Mouse (Mus musculus): Measurements from ENCODE around the gene Rhbdf2. TPM values are rescaled to one million over a fixed set of nuclear protein-coding genes. Genes with fewer than 3 reads are reported as not detected.

Gene Rhbdf2
- total RNA-seq, 1 experiment = 29.3 TPM

DNA sequence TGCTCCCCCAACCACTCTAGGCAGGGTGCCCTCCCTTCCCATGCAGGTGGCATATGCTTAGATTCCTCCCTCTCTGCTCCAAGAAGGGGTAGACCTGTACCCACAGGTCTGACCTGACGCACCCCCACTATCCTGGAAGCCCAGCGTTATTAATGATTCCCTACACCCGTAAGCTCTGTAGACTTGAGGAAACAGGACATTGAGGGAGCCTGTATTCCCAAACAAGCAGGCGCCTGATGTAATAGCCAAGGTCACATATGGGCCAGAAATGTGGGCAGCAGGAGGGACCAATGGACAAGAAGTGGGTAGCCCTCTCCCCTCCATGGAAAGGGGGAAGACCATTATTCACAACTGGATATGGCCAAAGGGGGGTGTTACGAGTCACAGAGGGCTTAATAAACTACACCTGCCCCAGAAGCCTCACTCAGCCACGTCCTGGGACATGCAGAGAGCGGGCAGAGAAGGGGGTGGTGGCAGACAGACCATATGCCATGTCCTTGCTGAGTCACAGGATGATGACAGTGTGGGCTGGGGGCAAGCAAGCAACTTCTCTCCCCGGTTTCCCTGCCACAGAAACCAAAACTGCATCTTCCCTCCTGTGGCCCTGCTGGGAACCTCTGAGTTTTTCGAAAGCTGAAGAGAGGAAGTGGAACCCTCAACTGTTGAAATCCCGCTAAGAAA lies 10.2 kb downstream of the Rhbdf2 start:
- peak overlapping the region; percentile 20; the same call in 1 of the 2 replicates for H3K27ac ChIP-seq (ENCODE audit: insufficient read depth, low read depth, low read length, poor library complexity, severe bottlenecking)
- no peak overlapping the region for H3K9ac ChIP-seq (ENCODE audit: insufficient read depth, low read depth, low read length, poor library complexity, severe bottlenecking)
- H3K4me1 ChIP-seq (ENCODE audit: control insufficient read depth in 2 of 2, insufficient read depth in 2 of 2, low read length in 2 of 2, poor library complexity in 1 of 2) = peaks cover 4 to 43% of the 10 kb centered on the region in 2 experiments; a peak in 3 of 4 replicates
- H3K36me3 ChIP-seq (ENCODE audit: control insufficient read depth, insufficient read depth, low read length, poor library complexity, severe bottlenecking) = peaks cover 2% of the 10 kb centered on the region; the same call in 1 of the 2 replicates
- no peak for DNase-seq (ENCODE audit: low read depth, low spot score)
- no peak overlapping the region for H3K4me3 ChIP-seq (ENCODE audit: insufficient read depth in 1 of 2, low read depth in 1 of 2, low read length in 2 of 2, poor library complexity in 1 of 2, severe bottlenecking in 1 of 2)
- TF ChIP-seq ZNF384 (IDR thresholded peaks at IDR 0.05; ENCODE audit: low read depth, low read length) (no peak), CHD2 (IDR thresholded peaks at IDR 0.05; ENCODE audit: low read depth, low read length) (no peak), MAFK (IDR thresholded peaks at IDR 0.05; ENCODE audit: insufficient read depth, low read depth, low read length) (no peak), HCFC1 (IDR thresholded peaks at IDR 0.05; ENCODE audit: borderline replicate concordance, insufficient read depth, low read length) (no peak), ZC3H11A (IDR thresholded peaks at IDR 0.05; ENCODE audit: borderline replicate concordance, low read depth, low read length) (no peak)
- no peaks in the 10 kb centered on the region for H3K9me3 ChIP-seq (ENCODE audit: control insufficient read depth, insufficient read depth, low read depth, low read length)
- in situ Hi-C loops (cut with MboI; ENCODE audit: low sequenced_read_pairs in 2 of 2, unreplicated experiment in 2 of 2) = no loop called here

DNA sequence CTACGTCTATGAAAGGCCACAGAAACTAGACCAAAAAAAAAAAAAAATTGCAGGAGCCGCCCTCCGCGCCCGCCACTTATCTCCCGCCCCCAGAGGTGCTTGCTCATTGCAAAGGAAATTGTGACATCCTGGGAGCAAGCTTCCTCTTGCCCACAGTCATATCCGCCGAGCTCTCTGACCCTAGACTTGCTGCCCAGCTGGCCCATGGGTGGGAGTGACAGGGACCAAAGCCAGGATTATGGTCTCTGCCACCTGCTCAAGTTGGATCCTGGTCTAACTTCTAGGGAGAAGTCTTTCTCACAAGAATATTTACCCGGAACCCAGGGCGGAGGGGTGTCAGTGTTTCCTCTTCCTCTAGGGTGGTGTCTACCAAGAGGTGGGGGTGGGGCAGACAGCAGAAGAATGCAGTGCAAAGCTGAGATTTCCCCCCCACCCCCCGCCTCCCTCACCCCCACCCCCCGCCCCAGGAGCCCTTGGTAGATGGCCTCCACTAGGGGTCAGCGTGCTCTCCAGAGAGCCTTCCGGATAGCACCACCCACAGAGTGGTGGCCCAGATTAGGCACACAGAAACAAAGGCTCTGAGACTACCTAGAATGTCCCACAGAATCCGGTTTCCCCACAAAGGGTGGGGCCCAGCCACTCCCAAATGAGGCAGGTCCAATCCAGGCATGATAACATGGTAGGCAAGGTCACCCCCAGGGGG lies 10.9 kb downstream of the Rhbdf2 start:
- H3K4me3 ChIP-seq (ENCODE audit: insufficient read depth in 1 of 2, low read depth in 1 of 2, low read length in 2 of 2, poor library complexity in 1 of 2, severe bottlenecking in 1 of 2) = peak overlapping the region; percentile 16 to 39; a peak in 1 of 4 replicates
- H3K36me3 ChIP-seq (ENCODE audit: control insufficient read depth, insufficient read depth, low read length, poor library complexity, severe bottlenecking) = peaks cover 2% of the 10 kb centered on the region; the same call in 1 of the 2 replicates
- in situ Hi-C loops (cut with MboI; ENCODE audit: low sequenced_read_pairs in 2 of 2, unreplicated experiment in 2 of 2) = no loop called here
- TF ChIP-seq ZC3H11A (IDR thresholded peaks at IDR 0.05; ENCODE audit: borderline replicate concordance, low read depth, low read length) = no peak
- TF ChIP-seq ZNF384 (IDR thresholded peaks at IDR 0.05; ENCODE audit: low read depth, low read length) = peak; percentile 47; the same call in 1 of the 2 replicates
- no peaks in the 10 kb centered on the region for H3K9me3 ChIP-seq (ENCODE audit: control insufficient read depth, insufficient read depth, low read depth, low read length)
- H3K27ac ChIP-seq (ENCODE audit: insufficient read depth, low read depth, low read length, poor library complexity, severe bottlenecking) = peak overlapping the region; percentile 20; the same call in 1 of the 2 replicates
- peaks cover 4 to 38% of the 10 kb centered on the region in 2 experiments; a peak in 3 of 4 replicates for H3K4me1 ChIP-seq (ENCODE audit: control insufficient read depth in 2 of 2, insufficient read depth in 2 of 2, low read length in 2 of 2, poor library complexity in 1 of 2)
- peak overlapping the region; percentile 51; the same call in 1 of the 2 replicates for H3K9ac ChIP-seq (ENCODE audit: insufficient read depth, low read depth, low read length, poor library complexity, severe bottlenecking)
- no peak for DNase-seq (ENCODE audit: low read depth, low spot score)

DNA sequence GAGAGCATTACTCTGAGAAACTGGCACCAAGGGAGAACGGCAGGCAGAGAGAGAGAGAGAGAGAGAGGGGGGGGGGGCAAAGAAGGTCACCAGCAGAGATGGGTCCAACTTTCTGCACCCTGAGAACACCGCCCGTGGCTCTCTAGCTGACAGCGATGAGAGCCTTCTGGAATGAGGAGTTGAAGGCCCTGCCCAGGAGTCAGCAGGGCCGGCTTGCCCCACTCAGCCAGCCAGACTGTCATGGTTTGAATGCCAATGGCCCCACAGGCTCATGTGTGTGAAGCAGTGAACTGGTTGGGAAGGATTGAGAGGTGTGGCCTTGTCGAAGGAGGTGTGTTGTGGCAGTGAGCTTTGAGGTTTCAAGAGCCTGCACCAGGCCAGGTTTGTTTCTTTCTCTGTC lies 13.6 kb downstream of the Rhbdf2 start:
- Histone ChIP-seq H3K27ac (ENCODE audit: insufficient read depth, low read depth, low read length, poor library complexity, severe bottlenecking) (no peak overlapping the region), H3K9me3 (ENCODE audit: control insufficient read depth, insufficient read depth, low read depth, low read length) (no peaks in the 10 kb centered on the region), H3K9ac (ENCODE audit: insufficient read depth, low read depth, low read length, poor library complexity, severe bottlenecking) (no peak overlapping the region), H3K4me1 (ENCODE audit: control insufficient read depth in 2 of 2, insufficient read depth in 2 of 2, low read length in 2 of 2, poor library complexity in 1 of 2) (peaks cover 3 to 26% of the 10 kb centered on the region in 2 experiments; a peak in 3 of 4 replicates), H3K4me3 (ENCODE audit: insufficient read depth in 1 of 2, low read depth in 1 of 2, low read length in 2 of 2, poor library complexity in 1 of 2, severe bottlenecking in 1 of 2) (no peak overlapping the region), H3K36me3 (ENCODE audit: control insufficient read depth, insufficient read depth, low read length, poor library complexity, severe bottlenecking) (peaks cover 7% of the 10 kb centered on the region; the same call in 1 of the 2 replicates)
- no peak for DNase-seq (ENCODE audit: low read depth, low spot score)
- TF ChIP-seq ZC3H11A (IDR thresholded peaks at IDR 0.05; ENCODE audit: borderline replicate concordance, low read depth, low read length) (no peak), CHD2 (IDR thresholded peaks at IDR 0.05; ENCODE audit: low read depth, low read length) (no peak), ZNF384 (IDR thresholded peaks at IDR 0.05; ENCODE audit: low read depth, low read length) (no peak)
- in situ Hi-C loops (cut with MboI; ENCODE audit: low sequenced_read_pairs in 2 of 2, unreplicated experiment in 2 of 2) = no loop called here

DNA sequence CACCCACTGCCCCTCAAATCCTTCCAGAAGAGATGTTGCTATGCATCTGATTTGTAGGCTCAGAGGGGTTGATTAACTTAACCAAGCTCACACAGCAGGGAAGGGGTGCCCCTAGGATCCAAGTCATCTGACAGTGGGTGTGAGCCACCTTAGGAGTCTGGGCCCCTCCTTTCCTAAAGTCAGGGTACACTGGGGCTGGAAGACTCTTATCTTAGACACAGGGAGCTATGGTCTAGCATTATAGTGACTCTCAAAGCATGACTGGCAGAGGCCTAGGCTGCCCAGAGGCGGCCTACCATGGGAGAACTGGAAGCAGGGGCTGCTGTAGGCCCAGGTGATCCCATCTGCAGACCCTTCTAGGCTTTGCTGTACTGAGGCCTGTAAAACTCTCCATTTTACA lies 14.3 kb downstream of the Rhbdf2 start:
- H3K9me3 ChIP-seq (ENCODE audit: control insufficient read depth, insufficient read depth, low read depth, low read length) = no peaks in the 10 kb centered on the region
- no peak overlapping the region for H3K4me3 ChIP-seq (ENCODE audit: insufficient read depth in 1 of 2, low read depth in 1 of 2, low read length in 2 of 2, poor library complexity in 1 of 2, severe bottlenecking in 1 of 2)
- no peak overlapping the region for H3K27ac ChIP-seq (ENCODE audit: insufficient read depth, low read depth, low read length, poor library complexity, severe bottlenecking)
- H3K4me1 ChIP-seq (ENCODE audit: control insufficient read depth in 2 of 2, insufficient read depth in 2 of 2, low read length in 2 of 2, poor library complexity in 1 of 2) = peaks cover 2 to 26% of the 10 kb centered on the region in 2 experiments; a peak in 2 of 4 replicates
- no peak for TF ChIP-seq CHD2 (IDR thresholded peaks at IDR 0.05; ENCODE audit: low read depth, low read length)
- TF ChIP-seq ZC3H11A (IDR thresholded peaks at IDR 0.05; ENCODE audit: borderline replicate concordance, low read depth, low read length) = no peak
- TF ChIP-seq MAFK (IDR thresholded peaks at IDR 0.05; ENCODE audit: insufficient read depth, low read depth, low read length) = no peak
- TF ChIP-seq ZNF384 (IDR thresholded peaks at IDR 0.05; ENCODE audit: low read depth, low read length) = no peak
- TF ChIP-seq HCFC1 (IDR thresholded peaks at IDR 0.05; ENCODE audit: borderline replicate concordance, insufficient read depth, low read length) = no peak
- in situ Hi-C loops (cut with MboI; ENCODE audit: low sequenced_read_pairs in 2 of 2, unreplicated experiment in 2 of 2) = no loop called here
- DNase-seq (ENCODE audit: low read depth, low spot score) = no peak
- H3K36me3 ChIP-seq (ENCODE audit: control insufficient read depth, insufficient read depth, low read length, poor library complexity, severe bottlenecking) = peaks cover 7% of the 10 kb centered on the region; the same call in 1 of the 2 replicates
- H3K9ac ChIP-seq (ENCODE audit: insufficient read depth, low read depth, low read length, poor library complexity, severe bottlenecking) = no peak overlapping the region

All from ES-E14 (cell line).